Mouse (Mus musculus): ENCODE results near the gene Ankrd52.
A peak's percentile ranks its signal among the peaks of the same experiment; 100 is the strongest.

Ankrd52 gene

DNA sequence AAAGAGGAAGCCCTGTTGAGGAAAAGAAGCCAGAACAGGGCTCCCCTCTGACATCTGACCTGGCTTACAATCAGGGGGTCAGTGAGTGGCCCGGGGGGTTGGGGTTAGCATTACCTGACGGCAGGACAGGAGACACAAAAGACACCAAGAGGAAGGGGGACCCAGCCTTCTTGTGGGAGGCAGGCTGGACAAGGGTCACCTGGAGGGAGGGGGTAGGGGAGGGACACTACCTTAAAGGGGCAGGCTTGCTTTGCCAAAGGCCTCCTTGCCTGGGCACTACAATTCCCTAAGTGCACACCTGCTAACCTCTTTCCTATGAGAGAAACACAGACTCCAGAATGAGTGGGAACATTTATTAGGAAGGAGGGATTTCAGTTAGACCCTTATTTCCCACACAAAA lies 24.1 kb downstream of the Ankrd52 start, which contains the start of gene Slc39a5:
Gene Slc39a5 (minus strand): TSS at position 174 of the 400 bp plus-strand sequence.
- no peak for DNase-seq (ENCODE audit: low spot score in 2 of 2)

DNA sequence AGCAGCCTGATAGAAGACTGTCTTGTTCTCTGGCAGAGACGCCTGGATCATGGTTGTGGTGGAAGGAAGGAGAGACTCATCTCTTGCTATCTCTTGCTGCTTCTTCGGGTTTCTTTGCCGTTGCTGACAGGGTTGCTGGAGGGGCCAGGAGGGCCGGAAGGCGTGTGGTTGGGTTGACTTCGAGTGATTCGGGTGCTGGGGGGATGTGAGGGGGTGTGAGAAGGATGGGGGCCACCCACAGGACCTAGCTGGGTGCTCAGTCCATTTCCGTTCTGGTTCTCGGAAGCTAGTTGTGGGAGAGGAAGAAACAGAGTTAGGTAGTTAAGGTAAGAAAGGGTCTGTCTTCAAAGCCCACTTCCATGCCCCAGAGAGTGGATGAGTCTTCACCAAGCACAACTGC lies 24.7 kb downstream of the Ankrd52 start:
- DNase-seq (ENCODE audit: low spot score in 2 of 2) = no peak

GRCm38 (mm10) chr10:128403931-128404330 lies 27.0 kb downstream of the Ankrd52 start:
- DNase-seq (ENCODE audit: low spot score in 2 of 2) = no peak

- DNase-seq (ENCODE audit: low spot score in 2 of 2) = peak; percentile 48 to 56
Measured at GRCm38 (mm10) chr10:128408591-128409535, 31.9 kb downstream of the Ankrd52 start.

DNA sequence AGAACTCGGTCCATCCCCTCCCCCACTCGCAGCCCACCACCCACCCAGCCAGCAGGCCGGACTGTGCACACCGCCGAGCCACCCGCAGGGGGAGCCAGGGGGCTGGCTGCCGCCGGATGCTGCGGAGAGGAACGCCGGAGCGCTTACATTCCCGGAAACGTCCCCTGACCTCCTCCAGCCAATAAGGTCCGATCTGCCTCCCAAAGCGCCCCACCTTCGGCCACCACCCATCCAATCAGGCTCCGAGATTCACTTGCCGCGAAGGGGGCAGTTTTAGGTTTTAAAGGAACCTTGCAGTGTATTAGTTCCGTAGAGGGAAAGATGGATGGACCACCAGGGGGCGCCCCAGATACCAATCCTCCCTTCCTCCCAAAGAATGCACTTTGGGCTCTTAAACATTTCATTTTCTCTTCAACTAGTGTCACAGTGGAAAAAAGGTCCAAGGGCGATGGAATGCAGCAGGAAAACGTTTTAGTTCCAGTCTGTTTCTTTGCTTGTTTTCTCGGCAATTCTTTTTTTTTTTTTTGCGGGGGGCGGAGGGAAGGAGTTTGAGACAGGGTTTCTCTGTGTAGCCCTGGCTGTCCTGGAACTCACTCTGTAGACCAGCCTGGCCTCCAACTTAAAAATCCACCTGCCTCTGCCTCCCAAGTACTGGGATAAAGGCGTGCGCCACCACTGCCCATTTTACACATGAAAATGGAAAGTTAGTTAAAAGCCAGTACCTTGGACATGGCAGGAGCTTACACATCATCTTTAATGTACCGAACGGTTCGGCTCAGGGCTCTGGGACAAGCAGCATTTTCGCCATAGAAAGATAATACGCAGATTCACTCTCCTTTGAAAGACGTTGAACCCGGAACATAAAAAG lies 33.0 kb downstream of the Ankrd52 start:
- peak; percentile 97 to 98 for DNase-seq (ENCODE audit: low spot score in 2 of 2)

DNA sequence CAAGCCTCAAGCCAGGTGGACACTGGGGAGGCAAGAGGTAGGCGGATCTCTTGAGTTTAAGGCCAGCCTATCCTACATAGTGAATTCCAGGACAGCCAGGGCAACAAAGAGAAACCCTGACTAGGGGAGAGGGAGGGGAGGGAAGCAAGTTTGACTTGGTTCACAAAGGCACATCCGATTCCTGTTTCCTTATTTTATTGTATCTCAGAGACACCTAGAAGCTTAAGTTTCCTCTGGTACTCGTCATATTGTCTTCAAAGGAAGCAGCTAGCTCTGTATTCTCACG lies 33.6 kb downstream of the Ankrd52 start:
- no peak for DNase-seq (ENCODE audit: low spot score in 2 of 2)

DNA sequence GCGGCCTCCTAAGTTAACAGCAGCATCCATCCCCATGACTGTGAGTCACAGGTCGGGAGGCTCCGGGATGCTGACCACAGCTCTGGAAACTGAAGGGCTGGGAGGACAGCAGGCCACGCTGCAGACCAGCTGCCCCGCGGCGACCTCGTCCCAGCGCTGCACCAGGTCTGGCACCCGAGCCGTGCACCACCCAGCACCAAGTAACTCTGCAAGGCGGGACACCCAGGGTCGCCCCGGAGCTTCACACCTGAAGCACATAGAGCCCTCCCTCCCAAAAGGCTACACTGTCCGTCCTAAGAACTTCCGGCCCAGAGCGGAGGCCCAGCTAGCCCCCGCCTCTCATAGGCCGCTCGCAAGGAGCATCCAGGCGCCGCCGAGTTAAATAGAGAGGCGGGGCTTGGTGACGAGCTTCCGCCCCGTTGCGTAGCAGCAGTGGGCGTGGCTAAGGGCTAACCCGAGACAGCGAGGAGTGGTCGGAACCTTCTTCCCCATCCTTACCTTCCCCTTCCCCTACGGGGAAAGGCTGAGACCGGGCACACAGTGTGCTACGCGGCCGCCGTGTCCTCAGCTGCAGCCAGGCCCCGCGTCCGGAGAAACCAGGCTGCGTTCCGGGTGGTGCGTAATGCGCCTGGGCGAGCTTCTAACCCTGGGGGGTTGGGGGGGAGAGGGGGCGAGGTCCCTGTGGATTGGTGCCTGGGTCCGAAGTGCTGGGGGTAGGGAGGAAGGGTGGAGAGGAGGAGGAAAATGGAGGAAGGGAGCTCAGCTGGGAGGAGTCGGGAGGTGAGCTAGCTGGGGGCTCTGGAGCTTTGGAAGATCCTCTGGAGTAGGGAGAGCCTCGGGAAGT lies 34.5 kb downstream of the Ankrd52 start, which contains the start of the genes Nabp2 and Rnf41:
Gene Nabp2 (minus strand): TSS at position 282 of the 844 bp plus-strand sequence.
Gene Rnf41 (plus strand): TSS at position 447 of the 844 bp plus-strand sequence.
- DNase-seq (ENCODE audit: low spot score in 2 of 2) = peak; percentile 95 to 97

GRCm38 (mm10) chr10:128412055-128412381 lies 35.1 kb downstream of the Ankrd52 start:
- DNase-seq (ENCODE audit: low spot score in 2 of 2) = peak in 1 of 2 experiments; percentile 54

DNA sequence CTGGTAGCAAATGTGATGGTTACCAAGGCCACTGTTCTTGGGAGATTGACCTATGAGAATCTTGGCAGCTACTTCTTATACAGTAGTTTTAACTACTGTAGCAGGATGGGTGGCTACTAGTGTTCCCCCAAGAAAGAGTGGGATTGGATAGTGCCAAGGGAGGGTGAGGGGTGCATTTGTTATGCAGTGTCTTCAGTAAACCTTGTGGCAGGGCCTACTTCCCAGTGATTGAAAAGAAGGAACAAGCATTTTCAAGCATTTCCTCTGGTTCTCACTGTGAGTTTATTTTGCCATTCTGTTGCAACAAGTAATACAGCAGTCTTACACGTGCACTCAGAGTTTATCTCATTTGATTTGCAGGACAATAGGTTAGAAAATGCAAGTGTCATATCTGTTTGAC lies 35.6 kb downstream of the Ankrd52 start:
- no peak for DNase-seq (ENCODE audit: low spot score in 2 of 2)

DNA sequence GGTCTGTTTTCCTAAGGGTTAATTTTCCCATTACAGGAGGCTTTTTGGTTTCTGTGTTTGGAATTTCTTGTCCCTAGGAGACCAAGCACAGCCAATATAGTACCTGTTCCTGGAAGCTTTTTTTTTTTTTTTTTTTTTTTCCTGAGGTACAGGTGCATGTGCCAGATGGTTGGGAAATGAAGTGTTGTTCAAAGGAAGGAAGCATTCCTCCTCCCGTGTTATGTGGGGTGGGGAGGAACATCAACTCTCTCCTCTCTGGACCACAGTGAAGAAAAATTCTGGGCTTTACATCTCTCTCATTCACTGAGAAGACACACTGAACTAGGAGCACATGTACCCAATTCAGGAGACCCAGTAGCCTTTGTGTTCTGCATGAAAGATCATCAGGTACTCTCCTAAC lies 36.2 kb downstream of the Ankrd52 start:
- no peak for DNase-seq (ENCODE audit: low spot score in 2 of 2)

GRCm38 (mm10) chr10:128414848-128415247 lies 37.9 kb downstream of the Ankrd52 start:
- no peak for DNase-seq (ENCODE audit: low spot score in 2 of 2)

DNA sequence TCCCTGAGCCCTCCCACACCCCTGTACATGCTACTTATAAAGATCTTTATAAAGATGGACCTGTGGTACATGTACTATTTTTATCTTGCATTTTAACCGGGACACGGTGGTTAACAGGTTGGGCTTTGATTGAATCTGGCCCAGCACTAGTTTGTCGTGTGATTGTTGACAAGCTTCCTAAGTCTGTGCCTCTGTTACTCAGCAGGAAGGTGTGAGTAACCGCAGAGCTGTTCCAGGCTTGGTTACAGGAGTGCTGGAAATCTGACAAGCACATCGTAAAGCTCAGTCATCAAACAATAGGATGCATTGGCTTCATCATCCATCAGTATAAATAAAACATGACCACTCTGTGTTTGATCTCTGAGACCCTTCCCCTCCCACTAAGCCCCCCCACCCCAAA lies 45.5 kb downstream of the Ankrd52 start:
- DNase-seq (ENCODE audit: low spot score in 2 of 2) = no peak

- DNase-seq (ENCODE audit: low spot score in 2 of 2) = no peak
Measured at GRCm38 (mm10) chr10:128424604-128425003, 47.7 kb downstream of the Ankrd52 start.

GRCm38 (mm10) chr10:128425260-128425659 lies 48.3 kb downstream of the Ankrd52 start:
- no peak for DNase-seq (ENCODE audit: low spot score in 2 of 2)

GRCm38 (mm10) chr10:128429052-128429451 lies 52.1 kb downstream of the Ankrd52 start:
- no peak for DNase-seq (ENCODE audit: low spot score in 2 of 2)

- no peak for DNase-seq (ENCODE audit: low spot score in 2 of 2)
Measured at GRCm38 (mm10) chr10:128429454-128429853, 52.5 kb downstream of the Ankrd52 start.

- DNase-seq (ENCODE audit: low spot score in 2 of 2) = no peak
Measured at GRCm38 (mm10) chr10:128433417-128433816, 56.5 kb downstream of the Ankrd52 start.

DNA sequence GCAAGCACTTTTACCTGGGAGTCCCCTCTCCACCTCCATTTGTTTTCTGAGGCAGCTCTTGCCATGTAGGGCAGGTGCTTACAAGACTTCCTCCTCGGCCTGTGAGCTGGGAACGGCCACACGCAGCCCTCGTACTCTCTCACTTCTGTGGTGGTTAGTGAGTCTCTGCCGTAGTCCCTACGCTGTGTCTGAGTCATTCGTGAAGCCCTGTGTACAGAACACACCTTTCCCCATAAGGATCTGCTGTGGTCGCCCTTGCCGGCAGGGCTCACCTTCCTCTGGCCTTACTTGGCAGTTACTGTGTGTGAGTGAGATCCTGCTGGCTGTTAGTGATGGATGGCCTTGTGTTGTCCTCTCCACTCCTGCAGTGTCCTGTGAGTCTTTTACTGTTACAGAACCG lies 57.8 kb downstream of the Ankrd52 start:
- no peak for DNase-seq (ENCODE audit: low spot score in 2 of 2)

- DNase-seq (ENCODE audit: low spot score in 2 of 2) = no peak
Measured at GRCm38 (mm10) chr10:128435186-128435823, 58.4 kb downstream of the Ankrd52 start.

- DNase-seq (ENCODE audit: low spot score in 2 of 2) = no peak
Measured at GRCm38 (mm10) chr10:128435873-128436272, 59.0 kb downstream of the Ankrd52 start.

DNA sequence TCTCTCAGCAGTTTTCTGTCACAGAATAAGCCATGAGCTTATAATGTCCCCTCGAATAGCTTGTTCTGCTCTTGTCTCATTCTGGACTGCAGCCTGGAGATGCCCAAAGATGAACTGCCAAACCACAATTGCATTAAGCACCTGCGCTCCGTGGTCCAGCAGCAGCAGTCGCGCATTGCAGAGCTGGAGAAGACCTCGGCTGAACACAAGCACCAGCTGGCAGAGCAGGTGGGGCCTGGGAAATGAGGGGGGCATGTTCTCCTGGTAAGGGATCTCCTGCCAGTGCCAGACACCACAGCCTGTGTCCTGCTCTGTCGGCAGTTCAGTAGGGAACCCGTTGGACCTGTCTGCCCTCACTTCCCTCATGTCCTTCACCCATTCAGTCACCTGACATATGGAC lies 59.5 kb downstream of the Ankrd52 start:
- no peak for DNase-seq (ENCODE audit: low spot score in 2 of 2)

Data from frontal cortex, postnatal 36 days (tissue).